Mouse (Mus musculus) adrenal gland, adult (tissue): ENCODE data around the gene Esm1.
"Not testable (repeated sequence)": the region's sequence is repeated elsewhere in the genome, so short reads cannot be mapped to it uniquely, and the experiment has no call there.

ENCODE experiments used
- DNase-seq, 2 experiments: peaks; one replicate each; pipeline ENCODE4 v3.0.0; 2022 to 2023; ENCODE audit warnings: low spot score in 1 of 2; ENCODE audit not compliant: inconsistent age in 2 of 2

Gene Esm1

GRCm38 (mm10) chr13:113227666-113228463, 18.4 kb downstream of the Esm1 start:
- DNase-seq: peak in 1 of 2 experiments; percentile 47

- no peak for DNase-seq
Measured at GRCm38 (mm10) chr13:113242129-113242528, 32.7 kb downstream of the Esm1 start.

- DNase-seq: peak in 1 of 2 experiments; percentile 42
Measured at GRCm38 (mm10) chr13:113245025-113245424, 35.6 kb downstream of the Esm1 start.

DNA sequence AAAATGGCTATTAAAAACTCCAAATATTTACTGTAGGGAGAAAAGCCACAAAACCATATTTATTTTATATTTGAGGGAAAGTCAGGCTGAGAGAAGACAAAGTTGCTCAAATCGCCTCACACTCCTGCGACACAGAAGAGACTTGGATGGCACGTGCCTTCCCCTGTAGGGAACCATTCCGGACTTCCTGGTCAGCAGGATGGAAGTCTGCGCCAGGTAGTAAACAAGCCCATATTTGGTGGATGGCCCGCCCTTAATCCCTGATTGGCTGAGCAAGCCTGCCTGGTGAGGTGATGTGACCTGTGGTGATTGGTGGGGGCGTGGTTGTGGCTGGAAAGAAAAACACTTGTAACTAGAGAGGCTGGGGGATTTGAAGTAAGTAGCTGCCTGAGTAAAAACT, 43.1 kb downstream of the Esm1 start:
- DNase-seq: not testable (repeated sequence)

DNA sequence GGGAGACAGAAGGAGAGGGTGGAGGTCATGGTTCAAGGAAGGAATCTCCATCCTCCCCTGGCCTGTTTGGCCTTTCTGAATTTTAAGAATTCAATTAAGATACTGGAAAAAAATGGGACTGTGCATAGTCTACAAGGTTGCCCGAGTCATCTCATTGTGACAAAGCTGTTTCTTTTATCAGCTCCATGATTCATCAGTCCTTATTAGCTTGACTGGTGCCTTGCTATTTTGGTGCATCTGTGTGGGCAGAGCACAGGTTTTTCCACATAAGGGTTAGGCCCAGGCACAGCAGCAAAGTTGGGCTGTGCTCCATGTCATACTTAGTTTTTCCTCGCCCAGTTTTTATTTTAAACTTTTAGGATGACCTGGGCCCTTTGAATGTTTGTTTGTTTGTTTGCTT, 47.3 kb downstream of the Esm1 start:
- DNase-seq: no peak

DNA sequence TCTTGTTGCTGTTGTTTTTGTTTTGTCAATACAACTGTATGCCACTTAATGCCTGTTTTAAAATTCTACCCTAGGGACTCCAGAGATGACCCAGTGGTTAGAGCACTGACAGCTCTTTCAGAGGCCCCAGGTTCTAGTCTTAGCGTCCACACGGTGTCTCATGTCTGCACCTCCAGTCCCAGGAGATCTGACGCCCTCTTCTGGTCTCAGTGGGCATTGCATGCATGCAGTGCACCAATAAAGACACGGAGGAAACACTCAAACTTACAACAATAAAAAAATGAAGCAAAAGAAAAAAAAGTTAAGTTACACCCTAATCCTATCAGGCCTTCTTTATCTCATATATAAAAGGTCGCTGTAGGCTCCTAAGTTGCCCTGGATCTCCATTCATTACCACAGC, 47.7 kb downstream of the Esm1 start:
- DNase-seq: no peak

DNA sequence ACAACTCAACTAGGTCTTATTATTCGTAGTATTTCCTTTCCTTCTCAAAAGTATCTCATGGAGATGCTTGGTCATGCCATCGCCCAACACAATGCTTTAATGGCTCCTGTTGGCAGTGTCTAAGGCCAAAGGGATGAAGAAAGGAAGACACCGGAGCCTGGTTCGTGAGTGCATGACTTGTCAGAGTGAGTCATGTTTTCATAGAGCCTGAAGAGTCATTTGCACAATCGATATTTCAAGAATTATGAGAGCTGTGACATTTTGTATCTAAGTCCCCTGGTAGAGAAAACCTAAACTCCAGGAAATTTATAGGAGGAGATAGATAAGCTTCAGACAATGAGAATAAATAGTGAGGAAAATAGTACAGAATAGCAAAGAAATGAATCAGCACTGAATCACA, 49.8 kb downstream of the Esm1 start:
- DNase-seq: peak in 1 of 2 experiments; percentile 21

- no peak for DNase-seq
Measured at GRCm38 (mm10) chr13:113262822-113263221, 53.4 kb downstream of the Esm1 start.

GRCm38 (mm10) chr13:113265257-113265656, 55.8 kb downstream of the Esm1 start:
- DNase-seq: peak; percentile 24 to 76

GRCm38 (mm10) chr13:113266495-113266951, 57.1 kb downstream of the Esm1 start:
- peak; percentile 59 to 89 for DNase-seq

DNA sequence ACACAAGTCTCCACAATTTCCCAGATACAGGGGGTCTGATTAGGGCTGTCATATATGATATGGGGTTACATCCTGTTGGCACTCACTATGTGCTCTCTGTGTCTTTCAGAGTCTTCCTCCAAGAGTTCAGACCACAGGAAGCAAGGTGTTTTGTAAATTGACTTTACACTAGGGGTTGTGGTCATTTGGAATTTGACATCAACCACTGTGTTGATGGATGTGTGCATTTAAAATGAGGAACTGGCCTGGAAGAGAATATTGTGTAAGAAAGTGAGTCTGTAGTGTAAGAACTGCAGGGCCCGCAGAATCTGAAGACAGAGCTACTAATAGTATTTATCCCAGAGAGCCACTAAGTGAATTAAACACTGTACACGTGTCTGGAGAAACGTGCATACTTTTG, 57.7 kb downstream of the Esm1 start:
- DNase-seq: no peak
